Mouse (Mus musculus): ENCODE results near the gene Zscan20. TPM values are rescaled to one million over a fixed set of nuclear protein-coding genes. Genes with fewer than 3 reads are reported as not detected.

Zscan20 gene
- 1 to 10 TPM; 6.3 to 7.9 TPM for total RNA-seq (2021)

- DNase-seq (ENCODE audit: extremely low spot score in 1 of 2, low spot score in 2 of 2) = peak; percentile 97 to 99
- intact Hi-C loops (cut with DNase I) = loop anchor here (5.0 to 10.0 kb wide), 3 partner anchors 47 to 247 kb away; no protein-coding TSS in a partner anchor
Measured at GRCm38 (mm10) chr4:128609925-128610402, at the start of gene Zscan20. TSS of gene Zscan20 (minus strand) at chr4:128610098.

GRCm38 (mm10) chr4:128655446-128655845 is 45.5 kb upstream of the Zscan20 start:
- DNase-seq (ENCODE audit: extremely low spot score in 1 of 2, low spot score in 2 of 2) = no peak
- intact Hi-C loops (cut with DNase I) = loop anchor here (5.0 kb wide), 1 partner anchor 43 kb away; the partner anchor contains the start of gene Zscan20

GRCm38 (mm10) chr4:128654505-128655381 is 44.8 kb upstream of the Zscan20 start, which contains the start of gene Phc2:
TSS of gene Phc2 (plus strand) at chr4:128654702.
- peak; percentile 96 for DNase-seq (ENCODE audit: extremely low spot score in 1 of 2, low spot score in 2 of 2)
- intact Hi-C loops (cut with DNase I) = loop anchor here (5.0 kb wide), 1 partner anchor 42 kb away; the partner anchor contains the start of gene Zscan20

- no peak for DNase-seq (ENCODE audit: extremely low spot score in 1 of 2, low spot score in 2 of 2)
- intact Hi-C loops (cut with DNase I) = no loop called here
Measured at GRCm38 (mm10) chr4:128652584-128653298, 42.8 kb upstream of the Zscan20 start.

- intact Hi-C loops (cut with DNase I) = no loop called here
- no peak for DNase-seq (ENCODE audit: extremely low spot score in 1 of 2, low spot score in 2 of 2)
Measured at GRCm38 (mm10) chr4:128651530-128651929, 41.6 kb upstream of the Zscan20 start.

- no peak for DNase-seq (ENCODE audit: extremely low spot score in 1 of 2, low spot score in 2 of 2)
- intact Hi-C loops (cut with DNase I) = no loop called here
Measured at GRCm38 (mm10) chr4:128648567-128649255, 38.8 kb upstream of the Zscan20 start.

GRCm38 (mm10) chr4:128646762-128647161 is 36.9 kb upstream of the Zscan20 start:
- intact Hi-C loops (cut with DNase I) = no loop called here
- no peak for DNase-seq (ENCODE audit: extremely low spot score in 1 of 2, low spot score in 2 of 2)

GRCm38 (mm10) chr4:128645896-128646295 is 36.0 kb upstream of the Zscan20 start:
- DNase-seq (ENCODE audit: extremely low spot score in 1 of 2, low spot score in 2 of 2) = no peak
- intact Hi-C loops (cut with DNase I) = no loop called here

GRCm38 (mm10) chr4:128641766-128642717 is 32.1 kb upstream of the Zscan20 start:
- intact Hi-C loops (cut with DNase I) = no loop called here
- DNase-seq (ENCODE audit: extremely low spot score in 1 of 2, low spot score in 2 of 2) = no peak

- intact Hi-C loops (cut with DNase I) = no loop called here
- DNase-seq (ENCODE audit: extremely low spot score in 1 of 2, low spot score in 2 of 2) = peak in 1 of 2 experiments; percentile 41
Measured at GRCm38 (mm10) chr4:128638265-128638923, 28.5 kb upstream of the Zscan20 start.

- DNase-seq (ENCODE audit: extremely low spot score in 1 of 2, low spot score in 2 of 2) = peak in 1 of 2 experiments; percentile 72
- intact Hi-C loops (cut with DNase I) = no loop called here
Measured at GRCm38 (mm10) chr4:128637250-128637649, 27.4 kb upstream of the Zscan20 start.

- DNase-seq (ENCODE audit: extremely low spot score in 1 of 2, low spot score in 2 of 2) = no peak
- intact Hi-C loops (cut with DNase I) = no loop called here
Measured at GRCm38 (mm10) chr4:128635894-128636585, 26.1 kb upstream of the Zscan20 start.

- intact Hi-C loops (cut with DNase I) = no loop called here
- DNase-seq (ENCODE audit: extremely low spot score in 1 of 2, low spot score in 2 of 2) = no peak
Measured at GRCm38 (mm10) chr4:128635451-128635850, 25.6 kb upstream of the Zscan20 start.

GRCm38 (mm10) chr4:128621109-128621508 is 11.2 kb upstream of the Zscan20 start:
- intact Hi-C loops (cut with DNase I) = no loop called here

GRCm38 (mm10) chr4:128620572-128620971 is 10.7 kb upstream of the Zscan20 start:
- DNase-seq (ENCODE audit: extremely low spot score in 1 of 2, low spot score in 2 of 2) = no peak

More at GRCm38 (mm10) chr4:128621109-128621508, 11.2 kb upstream of the Zscan20 start:
- no peak for DNase-seq (ENCODE audit: extremely low spot score in 1 of 2, low spot score in 2 of 2)

GRCm38 (mm10) chr4:128618963-128619362 is 9.1 kb upstream of the Zscan20 start:
- no peak for DNase-seq (ENCODE audit: extremely low spot score in 1 of 2, low spot score in 2 of 2)
- intact Hi-C loops (cut with DNase I) = loop anchor here (10.0 kb wide), 1 partner anchor 156 kb away; no protein-coding TSS in a partner anchor

More at GRCm38 (mm10) chr4:128620572-128620971, 10.7 kb upstream of the Zscan20 start:
- intact Hi-C loops (cut with DNase I) = no loop called here

Measured in left cerebral cortex, postnatal 10 days (tissue).